Mouse (Mus musculus) lung, postnatal 0 days (tissue): ENCODE data around the gene Ap4e1.
A peak's percentile ranks its signal among the peaks of the same experiment; 100 is the strongest.

Source experiments
- CTCF ChIP-seq: IDR thresholded peaks from 2 replicates; pipeline ENCODE4 v1.5.1; 2016; ENCODE audit warnings: antibody characterized with exemption, mild to moderate bottlenecking
- EP300 ChIP-seq: IDR thresholded peaks from 2 replicates; pipeline ENCODE4 v1.6.1; 2016; ENCODE audit warnings: antibody characterized with exemption, mild to moderate bottlenecking, control low read depth

- TF ChIP-seq CTCF (peak; percentile 92), EP300 (no peak)
Observed at GRCm38 (mm10) chr2:126996737-126997136, 11.8 kb upstream of the Ap4e1 start.
